Mouse (Mus musculus) kidney, adult 2 months (tissue): ENCODE measurements at regions not wholly inside any gene's neighbourhood (a gene's known extent, or its start where the extent isn't known, plus 50 kb on each side); places are given as distances from the start of the nearest gene placed in this dataset.

Experiments used
- CTCF ChIP-seq: fragments of 200-500 bp; conservative IDR thresholded peaks from 2 replicates; pipeline ENCODE4 v1.5.1; 2011; ENCODE audit warnings: low read depth, mild to moderate bottlenecking, control low read depth, low read length, moderate library complexity, mixed read lengths; ENCODE audit not compliant: insufficient read depth, insufficient read length
- POLR2A ChIP-seq: fragments of 200-500 bp; IDR thresholded peaks from one replicate; pipeline ENCODE4 v1.6.1; 2011; ENCODE audit warnings: low read depth, low read length, control low read depth

- TF ChIP-seq CTCF (no peak), POLR2A (no peak)
Observed at GRCm38 (mm10) chr16:44611525-44611924, 52.8 kb upstream of the Boc start.
